Mouse (Mus musculus) lung, adult 18-20 months (tissue): ENCODE data around the gene Itpk1.

Experiments used
- DNase-seq, 2 experiments: peaks; one replicate each; pipeline ENCODE4 v3.0.0; 2022; ENCODE audit warnings: mixed read lengths in 2 of 2

The Itpk1 gene

DNA sequence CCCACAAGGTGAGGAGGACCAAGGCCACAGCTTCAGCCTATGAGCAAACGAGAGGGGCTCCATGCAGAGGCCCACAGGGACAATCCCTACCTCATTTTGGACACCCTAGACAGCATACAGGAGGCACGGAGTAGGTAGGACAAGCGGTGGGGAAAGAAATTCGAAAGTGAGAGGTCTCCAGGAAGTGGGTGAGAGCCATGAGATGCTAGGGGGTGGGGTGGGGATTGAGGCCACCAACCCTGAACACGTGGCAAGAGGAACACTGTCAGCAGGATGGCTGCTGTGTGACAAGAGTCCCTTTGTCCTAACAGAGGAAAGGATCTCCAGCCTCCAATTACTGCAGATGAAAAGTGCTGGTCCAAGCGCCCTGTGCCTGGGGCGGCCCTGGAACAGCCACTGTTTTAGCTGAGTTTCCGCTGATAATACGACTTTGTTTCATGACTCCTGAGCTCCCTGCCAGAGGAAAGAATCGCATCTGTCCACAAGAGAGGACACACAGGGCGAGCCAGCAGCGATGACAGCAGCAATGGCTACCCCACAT is 82.4 kb downstream of the Itpk1 start:
- no peak for DNase-seq

DNA sequence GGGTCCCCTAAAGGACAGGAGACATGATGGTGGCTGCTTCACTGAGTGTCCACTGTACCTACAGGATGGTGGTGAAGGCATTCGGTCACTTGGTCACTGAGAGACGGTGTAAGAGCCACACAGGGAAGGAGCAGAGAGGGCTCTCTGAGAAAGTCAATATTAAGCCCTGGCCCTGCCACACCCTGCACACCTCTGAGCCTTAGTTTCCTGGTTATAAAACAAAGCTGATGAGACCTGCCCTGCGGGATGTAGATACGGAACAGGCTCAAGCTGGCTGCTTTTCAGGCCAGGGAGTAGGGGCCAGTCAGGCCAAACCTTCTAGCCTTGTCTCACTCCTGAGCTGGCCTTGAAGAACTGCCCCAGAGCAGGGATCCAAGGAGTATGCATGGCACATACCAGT is 82.9 kb downstream of the Itpk1 start:
- DNase-seq = peak; percentile 40 to 62

DNA sequence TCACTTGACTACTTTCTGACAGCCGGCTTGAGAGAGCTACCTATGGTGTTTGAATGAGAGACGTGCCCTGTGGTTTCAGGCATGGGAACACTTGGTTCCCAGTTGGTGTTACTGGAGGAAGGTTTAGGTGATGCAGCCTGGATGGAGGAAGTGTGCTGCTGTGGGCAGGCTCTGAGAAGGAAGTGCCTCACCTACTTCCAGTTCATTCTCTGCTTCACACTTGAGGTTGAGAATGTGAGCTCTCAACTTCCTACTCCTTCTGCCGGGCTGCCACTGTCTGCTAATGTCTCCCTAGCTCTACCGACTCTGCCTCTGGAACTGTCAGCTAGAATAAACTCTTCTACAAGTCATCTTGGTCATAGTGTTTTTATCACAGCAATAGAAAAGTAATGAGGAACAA is 83.5 kb downstream of the Itpk1 start:
- no peak for DNase-seq

DNA sequence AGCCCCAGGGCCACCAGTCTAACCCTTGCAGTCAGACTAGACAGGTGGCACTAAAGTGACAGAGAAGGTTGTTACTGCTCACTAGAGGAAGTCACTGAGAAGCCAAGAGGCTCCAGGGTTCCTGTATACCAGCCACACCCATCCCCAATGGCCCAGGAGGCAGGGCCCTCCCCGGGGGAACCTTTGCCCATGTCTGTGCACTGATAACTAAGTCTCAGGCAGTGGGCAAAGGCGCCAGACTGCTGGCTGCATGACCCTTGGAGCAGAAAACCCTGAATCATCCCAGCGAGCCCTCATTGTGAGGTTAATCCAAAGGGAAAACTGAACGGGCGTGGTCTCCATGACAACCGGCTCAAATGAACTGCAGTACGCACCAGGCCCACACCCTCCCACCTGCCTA is 84.8 kb downstream of the Itpk1 start:
- no peak for DNase-seq

DNA sequence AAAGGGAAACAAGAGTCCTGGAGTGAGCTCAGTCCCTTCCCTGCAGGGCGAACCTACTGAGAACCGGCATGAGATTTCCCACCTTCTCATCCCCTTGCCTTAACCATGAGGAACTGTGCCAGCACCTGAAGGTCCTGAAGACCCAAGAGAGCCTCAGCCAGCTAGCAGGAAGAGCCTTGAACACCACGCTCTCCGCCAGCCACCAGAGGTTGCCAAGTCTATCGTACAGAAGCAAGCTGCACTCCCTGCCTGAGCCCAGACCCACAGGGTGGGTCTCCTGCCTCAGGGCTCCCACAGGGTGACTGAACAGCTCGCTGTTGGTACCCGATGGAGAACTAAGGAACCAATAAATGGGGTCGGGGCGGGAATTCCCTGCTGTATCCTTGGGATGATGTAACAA is 86.6 kb downstream of the Itpk1 start:
- DNase-seq = no peak

DNA sequence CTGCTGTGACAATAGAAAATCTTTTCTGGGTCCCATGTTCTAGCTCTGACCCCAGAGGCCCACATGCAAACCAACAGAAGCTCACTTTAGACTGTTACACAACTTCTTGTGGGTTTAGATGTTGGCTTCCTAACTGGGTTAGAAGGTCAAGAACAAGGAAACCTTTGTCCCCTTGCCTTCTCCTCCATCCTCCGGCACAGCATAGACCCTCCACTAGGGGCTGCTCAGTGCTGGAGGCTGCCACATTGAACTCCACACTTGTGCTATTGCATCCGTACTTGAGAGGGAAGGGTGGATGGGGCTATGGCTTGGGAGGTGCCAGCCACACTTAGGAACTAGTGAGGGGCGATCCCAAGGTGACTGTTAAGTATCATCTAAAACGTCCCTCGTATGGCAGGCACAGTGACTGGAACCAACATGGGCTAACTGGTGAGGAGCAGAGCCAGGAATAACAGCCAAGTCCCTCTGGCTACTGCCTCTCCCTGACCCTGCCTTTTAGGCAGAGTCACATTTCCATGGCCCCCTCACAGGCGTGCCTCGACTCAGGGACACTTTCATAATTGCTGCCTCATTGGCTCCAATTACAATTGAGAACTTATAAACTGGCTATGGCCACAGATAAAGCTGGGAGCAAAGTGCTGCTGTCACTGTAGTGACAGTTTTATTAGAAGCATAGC is 87.7 kb downstream of the Itpk1 start:
- no peak for DNase-seq

DNA sequence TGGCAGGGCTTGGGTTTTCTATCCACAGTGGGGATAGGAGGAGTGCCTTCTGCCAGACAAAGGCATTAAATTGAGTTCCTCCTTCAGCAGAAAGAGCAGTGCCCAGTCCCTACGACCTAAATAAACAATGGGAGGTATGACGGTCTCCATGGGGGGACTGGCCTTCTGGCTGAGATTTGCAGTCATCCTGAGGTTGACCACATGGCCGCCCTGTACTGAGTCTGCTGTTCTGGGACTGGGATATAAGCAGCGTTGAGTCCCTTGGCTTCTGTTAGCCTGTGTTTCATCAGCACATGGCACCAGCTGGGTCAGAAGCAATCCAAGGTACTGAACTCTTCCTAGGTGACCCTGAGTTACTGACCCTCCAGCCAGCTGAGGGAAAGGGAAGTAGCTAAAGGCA is 88.5 kb downstream of the Itpk1 start:
- DNase-seq = no peak

DNA sequence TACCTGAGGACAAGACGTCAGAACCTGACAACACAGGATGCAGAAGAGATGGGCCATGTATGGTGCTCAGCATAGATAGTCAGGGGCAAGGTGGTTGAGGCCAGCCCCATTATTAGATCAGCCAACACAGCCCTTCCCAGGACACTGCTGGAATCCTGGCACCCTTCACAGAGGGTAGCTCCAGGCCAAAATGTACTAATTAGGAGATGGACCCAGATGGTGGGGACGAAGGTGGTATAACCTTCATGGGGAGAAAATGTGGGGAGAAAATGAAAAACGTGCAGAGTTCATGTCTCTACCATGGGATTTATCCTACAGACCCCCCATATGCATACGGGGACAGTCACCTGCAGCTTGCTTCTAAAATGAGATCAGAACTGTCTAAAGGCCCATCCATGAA is 91.3 kb downstream of the Itpk1 start:
- no peak for DNase-seq

DNA sequence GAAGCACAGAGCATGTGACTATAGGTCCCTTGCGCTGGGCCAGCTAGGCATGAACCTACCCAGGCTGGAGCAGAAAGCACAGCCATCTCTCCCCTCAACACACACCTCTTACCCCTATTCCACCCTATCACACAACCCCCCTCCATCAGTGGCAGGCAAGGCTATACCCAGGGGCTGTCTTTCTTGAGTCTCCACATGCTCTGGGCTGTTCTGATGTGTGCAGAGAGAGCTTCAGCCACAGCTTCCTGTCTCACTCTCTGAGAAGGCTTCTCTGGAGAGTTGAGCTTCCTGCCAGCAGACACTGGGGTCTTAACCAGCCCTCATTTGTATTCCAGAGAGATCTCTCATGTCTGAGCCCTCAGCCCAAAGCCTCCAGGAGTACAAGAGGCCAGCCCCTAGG is 92.3 kb downstream of the Itpk1 start:
- DNase-seq = no peak

DNA sequence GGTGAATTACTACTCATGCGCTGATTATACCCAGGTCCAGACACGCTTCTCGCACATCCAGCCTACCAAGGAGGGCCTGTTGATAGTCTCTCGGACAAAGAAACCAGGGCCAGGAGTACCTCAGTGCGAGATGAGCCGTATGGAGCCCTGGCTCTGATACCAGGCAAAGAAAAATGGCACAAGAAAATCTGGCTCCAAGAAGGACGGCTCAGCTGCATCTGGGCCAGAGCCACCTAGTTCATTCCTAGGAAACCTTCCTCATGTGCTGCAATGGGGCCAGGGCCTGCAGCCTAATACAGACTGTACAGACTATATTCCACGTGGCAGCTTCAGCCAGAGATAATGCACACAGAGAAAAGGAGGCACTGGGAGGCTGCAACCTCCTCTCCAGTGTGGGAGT is 93.8 kb downstream of the Itpk1 start:
- DNase-seq = no peak

DNA sequence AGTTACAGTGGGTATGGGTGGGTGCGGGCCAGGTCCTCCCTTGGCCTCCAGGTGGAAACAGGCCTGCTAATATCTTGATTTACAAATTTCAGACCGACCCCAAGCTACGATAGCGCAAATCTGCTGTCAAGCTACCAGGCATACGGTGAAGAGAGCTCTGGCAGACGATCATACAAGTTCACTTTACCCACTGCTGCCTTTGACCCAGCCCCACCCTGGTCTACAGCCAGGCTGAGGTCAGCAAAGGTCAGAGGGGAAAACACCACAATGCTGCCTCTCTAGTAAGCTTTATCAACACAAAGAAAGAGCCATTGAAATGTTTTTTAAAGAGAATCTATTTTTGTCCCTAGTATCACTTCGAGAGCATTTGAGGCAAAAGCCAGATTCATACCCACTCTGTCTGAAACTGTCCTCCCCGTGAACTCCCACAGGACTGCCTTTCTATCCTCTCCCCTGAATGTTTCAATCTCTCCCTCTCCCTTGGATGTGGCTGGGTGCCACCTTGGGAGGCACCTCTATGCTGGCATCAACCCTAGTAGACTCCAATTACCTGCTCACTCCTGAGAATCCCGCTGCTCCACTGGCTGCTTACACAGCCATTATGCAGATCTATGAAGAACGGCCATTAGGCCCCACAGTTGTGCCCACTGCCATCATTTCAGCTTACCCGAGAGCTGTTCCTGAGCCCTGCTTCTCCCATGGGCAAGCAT is 96.8 kb downstream of the Itpk1 start:
- no peak for DNase-seq

DNA sequence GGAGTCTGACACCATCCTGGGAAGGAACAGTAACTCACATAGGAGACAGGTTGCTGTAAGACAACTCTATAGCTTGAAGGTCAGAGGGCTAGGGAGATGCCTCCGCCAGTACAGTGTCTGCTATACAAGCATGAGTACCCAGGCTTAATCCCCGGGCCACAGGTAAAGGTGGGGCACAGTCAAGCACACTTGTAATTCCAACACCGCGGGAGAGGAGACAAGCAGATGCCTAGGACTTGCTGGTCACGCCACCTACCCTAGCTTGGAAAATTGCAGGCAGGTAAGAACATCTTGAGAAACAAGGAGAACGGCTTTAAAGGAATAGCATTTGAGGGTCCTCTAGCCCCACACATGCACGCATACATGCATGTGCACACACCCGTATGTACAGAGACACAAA is 97.7 kb downstream of the Itpk1 start:
- DNase-seq = peak; percentile 54 to 63

DNA sequence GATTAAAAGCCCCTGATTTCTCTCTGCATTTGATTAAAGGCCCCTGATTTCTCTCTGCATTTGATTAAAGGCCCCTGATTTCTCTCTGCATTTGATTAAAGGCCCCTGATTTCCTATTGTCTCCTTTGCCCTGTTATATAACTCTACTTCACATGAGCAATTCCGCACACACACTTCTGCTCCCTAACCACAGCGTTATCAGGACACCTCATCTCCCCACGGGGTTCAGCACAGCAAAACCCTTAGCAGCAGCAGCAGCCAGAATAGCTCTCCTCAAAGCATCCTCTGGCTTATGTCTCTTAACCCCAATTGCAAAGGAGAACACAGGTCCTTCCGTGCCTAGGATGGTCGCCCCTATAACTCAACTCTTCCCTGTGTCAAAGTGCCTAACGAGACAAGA is 99.1 kb downstream of the Itpk1 start:
- no peak for DNase-seq

DNA sequence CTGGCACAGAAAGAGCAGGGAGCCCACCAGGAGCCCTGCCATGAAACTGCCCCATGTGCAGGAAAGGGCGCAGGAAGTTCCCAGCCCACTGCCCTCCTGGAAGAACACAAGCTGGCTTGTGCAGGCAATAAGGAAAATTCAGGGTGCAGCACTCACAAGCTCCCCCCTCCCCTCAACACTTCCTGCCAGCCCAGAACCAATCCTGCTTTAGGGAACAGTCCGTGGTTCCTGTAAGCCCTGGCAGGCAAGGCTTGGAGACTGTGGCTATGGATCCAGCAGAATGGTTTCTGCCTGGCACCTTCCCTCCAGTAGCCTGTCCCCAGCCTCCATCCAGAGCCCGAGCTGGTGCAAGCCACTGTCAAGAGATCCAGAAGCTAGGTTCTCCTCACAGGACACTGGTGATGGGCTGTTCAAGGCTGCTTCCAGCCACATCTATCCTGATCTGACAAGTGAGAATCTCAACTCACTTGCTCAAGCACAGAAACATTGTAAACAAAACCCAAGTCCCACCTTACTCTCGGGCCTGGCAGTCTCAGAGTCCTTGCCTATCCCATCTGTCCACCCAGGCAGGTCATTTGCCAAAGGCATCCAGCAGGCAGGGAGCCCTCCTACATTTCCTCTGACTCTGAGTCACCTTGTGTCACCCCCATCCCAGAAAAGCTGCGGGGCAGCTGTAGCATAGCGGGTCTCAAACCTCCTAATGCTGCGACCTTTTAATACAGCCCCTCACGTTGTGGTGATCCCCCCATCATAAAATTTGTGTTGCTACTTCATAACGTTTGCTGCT is 102.3 kb downstream of the Itpk1 start:
- no peak for DNase-seq

DNA sequence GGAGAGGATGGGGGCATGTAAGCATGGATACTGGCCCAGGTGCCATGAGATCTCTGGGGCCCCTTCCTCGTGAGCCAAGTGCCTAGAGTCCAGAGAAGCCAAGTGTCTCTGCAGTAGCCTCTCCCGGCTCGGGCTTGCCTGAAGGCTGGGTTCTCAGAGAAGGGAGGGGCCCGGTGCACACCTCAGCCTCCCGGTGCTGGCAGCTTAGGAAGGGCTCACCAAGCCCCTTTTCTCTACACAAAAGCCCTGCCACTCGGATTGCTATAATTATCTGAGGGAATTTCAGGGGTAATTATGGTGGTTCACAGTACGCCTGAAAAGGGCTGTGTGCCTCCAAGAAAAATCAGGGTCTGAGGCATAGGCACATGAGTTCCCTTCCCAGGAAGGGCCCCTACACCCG is 102.9 kb downstream of the Itpk1 start:
- no peak for DNase-seq

DNA sequence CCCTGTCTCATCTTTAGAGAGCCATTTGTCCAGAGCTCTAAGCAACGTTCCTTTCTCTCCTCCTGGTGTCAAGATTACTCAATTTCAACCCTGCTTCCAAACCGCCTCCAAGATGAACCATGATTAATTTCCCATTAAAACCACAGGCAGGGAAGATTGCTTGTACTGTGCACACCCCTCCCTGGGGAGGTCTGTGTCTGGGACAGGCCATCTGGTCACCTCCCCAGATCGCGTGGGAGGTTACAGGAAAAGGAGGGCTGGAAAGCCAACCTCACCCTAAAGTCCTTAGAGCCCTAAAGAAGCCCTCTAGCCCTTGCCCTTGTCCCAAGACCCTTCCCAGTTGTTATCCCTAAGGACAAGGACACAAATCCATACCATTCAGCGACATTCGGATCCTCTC is 104.4 kb downstream of the Itpk1 start:
- no peak for DNase-seq

DNA sequence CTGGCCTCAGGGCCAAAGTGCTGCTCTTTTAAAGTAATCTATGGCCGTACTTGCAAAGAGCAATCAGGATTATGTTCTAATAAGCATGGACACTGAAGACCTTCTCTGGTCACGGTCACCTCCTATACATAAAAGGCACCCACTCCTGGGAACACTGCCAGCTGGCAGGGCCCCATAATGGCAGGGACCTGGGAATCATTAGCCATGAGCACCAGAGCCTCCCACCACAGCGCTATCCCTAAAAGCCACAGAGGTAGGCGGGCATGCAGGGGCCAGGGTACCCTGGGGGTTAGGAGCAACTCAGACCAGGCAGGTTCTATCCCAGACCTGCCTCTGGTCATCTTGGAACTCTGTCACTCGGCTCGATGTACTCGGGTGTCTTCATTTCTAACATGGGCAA is 104.9 kb downstream of the Itpk1 start:
- no peak for DNase-seq

DNA sequence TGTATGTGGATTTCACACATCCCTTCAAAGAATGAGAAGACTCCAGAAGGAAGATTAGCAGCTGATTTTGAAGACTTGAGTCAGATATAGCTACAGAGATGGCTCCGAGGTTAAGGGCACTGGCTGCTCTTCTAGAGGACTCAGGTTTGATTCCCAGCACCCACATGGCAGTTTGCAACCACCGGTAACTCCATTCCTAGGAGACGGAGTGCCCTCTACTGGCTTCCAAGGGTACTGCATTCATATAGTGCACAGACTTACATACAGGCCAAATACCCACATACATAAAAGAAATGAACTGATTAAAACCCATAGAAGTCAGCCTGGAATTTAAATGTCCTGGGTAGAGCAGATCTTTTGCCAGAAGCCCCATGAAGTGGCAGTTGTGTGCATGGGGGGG is 106.2 kb downstream of the Itpk1 start:
- no peak for DNase-seq

DNA sequence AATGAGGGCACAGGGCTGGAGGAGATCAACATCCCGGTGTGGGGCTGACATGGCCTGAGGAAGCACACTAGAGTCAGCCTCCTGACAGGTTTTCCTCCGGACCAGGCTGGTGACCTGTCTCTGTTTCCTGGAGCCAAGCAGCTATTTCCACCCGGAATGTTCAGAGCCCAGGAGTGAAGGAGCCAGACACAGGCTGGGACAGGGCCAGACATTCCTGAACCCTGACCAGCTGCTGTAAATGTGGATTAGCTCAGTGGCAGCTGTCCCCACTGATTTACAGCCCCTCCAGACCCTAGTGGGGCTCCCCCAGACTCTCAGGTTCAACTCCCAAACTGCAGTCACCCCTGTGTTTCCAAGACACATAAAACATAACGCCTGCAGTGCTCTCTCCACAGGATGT is 107.3 kb downstream of the Itpk1 start:
- peak; percentile 37 to 51 for DNase-seq

DNA sequence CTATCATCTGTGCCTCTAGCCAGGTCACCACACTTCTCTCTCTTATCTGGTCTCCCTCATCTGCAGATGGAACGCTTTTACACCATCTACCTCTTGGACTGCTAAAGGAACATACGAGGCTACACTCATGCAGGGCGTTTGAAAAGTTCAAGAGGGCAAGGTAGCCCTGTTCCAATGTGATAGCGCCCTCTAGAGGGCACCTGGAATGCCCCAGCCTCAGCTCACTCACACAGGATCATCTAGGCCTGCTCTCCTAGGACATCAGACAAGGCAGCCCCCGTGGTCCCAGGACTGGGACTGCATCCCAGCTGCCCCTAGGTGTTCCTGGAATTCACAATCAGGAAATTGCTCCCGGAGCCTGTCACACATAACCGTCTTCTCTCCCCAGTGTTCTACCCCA is 108.3 kb downstream of the Itpk1 start:
- DNase-seq = peak in 1 of 2 experiments; percentile 24

DNA sequence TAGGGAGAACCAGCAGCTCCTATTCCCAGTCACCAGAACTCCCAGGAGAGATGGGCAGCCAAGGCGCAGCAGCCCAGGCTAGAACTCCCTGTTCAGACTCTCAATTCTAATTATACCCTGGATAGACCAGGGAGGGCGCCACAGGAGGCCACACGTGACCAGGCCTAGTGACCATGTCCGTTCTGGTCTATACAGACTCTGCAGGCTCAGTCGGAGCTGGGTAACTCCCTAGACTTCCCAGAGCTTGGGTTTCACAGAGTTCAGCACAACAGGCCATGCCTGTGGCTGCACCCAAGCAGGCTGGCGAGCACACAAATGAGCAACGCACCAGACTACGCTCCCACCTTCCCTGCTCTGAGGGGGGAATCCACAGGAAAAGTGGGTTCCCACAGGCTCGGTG is 110.1 kb downstream of the Itpk1 start:
- no peak for DNase-seq

DNA sequence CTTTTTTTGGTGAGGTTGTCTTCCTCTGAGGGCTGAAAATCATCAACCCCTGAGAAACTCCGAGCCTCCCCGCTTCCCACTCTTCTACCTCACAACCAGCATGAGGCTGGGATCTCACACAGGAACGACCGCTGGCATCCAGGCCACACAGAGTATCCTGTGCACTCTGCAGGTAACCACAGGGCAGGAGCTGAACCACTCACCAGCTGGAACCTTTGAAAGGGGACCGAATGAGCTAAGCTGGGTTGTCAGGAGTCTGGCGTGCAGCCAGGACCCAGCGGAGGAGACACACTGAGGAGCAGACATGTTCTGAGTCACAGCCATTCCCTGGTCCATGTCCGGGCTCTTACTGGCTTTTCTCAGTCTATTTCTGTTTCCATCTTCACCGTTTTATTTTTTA is 111.0 kb downstream of the Itpk1 start:
- no peak for DNase-seq

DNA sequence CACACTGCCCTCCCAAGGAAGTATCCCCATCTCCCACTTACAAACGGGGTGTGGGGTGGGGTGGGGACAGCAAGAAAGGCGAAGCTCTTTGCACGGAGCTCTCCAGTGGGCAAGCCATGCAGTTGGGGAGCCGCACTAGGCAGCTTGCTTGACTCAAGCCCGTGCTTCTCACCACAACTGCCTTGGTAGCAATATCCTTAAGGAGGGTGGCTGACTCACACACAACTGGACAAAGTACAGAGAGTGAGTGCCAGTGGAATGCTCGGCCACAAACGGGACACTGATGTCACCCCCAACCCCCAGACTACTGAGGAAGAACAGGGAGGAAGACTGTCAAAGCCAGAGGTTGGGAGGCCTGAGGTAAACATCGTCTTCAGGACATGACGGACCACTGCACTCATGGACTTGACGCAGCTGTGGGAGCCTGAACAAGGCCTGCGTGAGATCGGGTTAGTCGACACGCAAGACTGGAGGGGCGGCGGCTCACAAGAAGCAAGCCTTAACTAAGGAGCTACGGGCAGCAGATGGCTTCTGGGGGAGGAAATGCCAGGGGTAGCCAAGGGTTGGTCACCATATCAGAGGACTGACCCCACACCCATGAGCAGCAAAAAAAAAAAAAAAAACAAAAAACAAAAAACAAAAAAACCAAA is 113.9 kb downstream of the Itpk1 start:
- no peak for DNase-seq
